Mouse (Mus musculus) olfactory bulb, adult 2 months (tissue): ENCODE measurements around the gene Magoh. TPM values are rescaled to one million over a fixed set of nuclear protein-coding genes. Genes with fewer than 3 reads are reported as not detected.

Experiments used
- H3K27ac ChIP-seq: fragments of 200-500 bp; 2 replicates; pipeline ENCODE4 v1.5.1; 2012; ENCODE audit warnings: low read depth, low read length; ENCODE audit not compliant: insufficient read depth
- H3K4me1 ChIP-seq: fragments of 200-500 bp; 2 replicates; pipeline ENCODE4 v1.6.1; 2012; ENCODE audit warnings: low read length; ENCODE audit not compliant: control insufficient read depth, insufficient read depth
- H3K4me3 ChIP-seq: fragments of 200-500 bp; 2 replicates; pipeline ENCODE4 v1.5.1; 2012; ENCODE audit warnings: mild to moderate bottlenecking, low read depth, low read length, moderate library complexity; ENCODE audit not compliant: insufficient read depth
- CTCF ChIP-seq: fragments of 200-500 bp; IDR thresholded peaks from 2 replicates; pipeline ENCODE4 v1.5.1; 2012; ENCODE audit warnings: low read depth, mild to moderate bottlenecking, low read length, moderate library complexity; ENCODE audit not compliant: insufficient read depth
- POLR2A ChIP-seq: fragments of 200-500 bp; IDR thresholded peaks from 2 replicates; pipeline ENCODE4 v1.6.1; 2012; ENCODE audit warnings: mild to moderate bottlenecking, low read depth, low read length, moderate library complexity; ENCODE audit not compliant: insufficient read depth
- WGBS: fragments of 180-500 bp; shearing (Covaris S2); methylation state at CpG from one replicate; pipeline ENCODE4 v1.1.7; 2018; 5-methylcytosine and 5-hydroxymethylcytosine counted together
- polyA plus RNA-seq: library from polyadenylated mRNA; stranded (reverse); fragments of >200 nt; gene quantifications from 2 replicates; pipeline ENCODE4 v1.2.4, GENCODE M21; 2012; ENCODE audit warnings: low replicate concordance; ENCODE audit not compliant: missing spikeins, insufficient read depth, insufficient read length

Gene Magoh
- polyA plus RNA-seq, 1 experiment, result not detected

DNA sequence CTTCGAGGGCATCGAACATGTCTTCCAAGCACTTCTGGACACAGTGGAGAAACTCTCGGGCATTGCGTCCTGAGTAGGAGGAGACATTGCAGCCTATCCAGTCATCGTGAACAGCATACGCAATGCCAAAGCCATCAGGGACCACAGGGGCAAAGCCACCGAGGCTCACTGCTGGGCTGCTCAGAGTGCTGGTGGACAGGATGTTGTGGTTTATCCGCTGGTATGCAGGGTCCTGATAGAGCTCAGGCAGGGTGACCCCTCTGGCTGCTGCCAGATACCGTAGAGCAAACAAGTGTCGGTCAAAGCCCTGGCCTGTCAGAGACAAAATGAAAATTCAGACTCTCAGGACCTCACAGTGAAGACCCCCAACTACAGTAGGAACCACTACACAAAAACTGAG, 24.7 kb downstream of the Magoh start:
- WGBS, result 95% methylated on average over 10 of the region's 10 CpGs

DNA sequence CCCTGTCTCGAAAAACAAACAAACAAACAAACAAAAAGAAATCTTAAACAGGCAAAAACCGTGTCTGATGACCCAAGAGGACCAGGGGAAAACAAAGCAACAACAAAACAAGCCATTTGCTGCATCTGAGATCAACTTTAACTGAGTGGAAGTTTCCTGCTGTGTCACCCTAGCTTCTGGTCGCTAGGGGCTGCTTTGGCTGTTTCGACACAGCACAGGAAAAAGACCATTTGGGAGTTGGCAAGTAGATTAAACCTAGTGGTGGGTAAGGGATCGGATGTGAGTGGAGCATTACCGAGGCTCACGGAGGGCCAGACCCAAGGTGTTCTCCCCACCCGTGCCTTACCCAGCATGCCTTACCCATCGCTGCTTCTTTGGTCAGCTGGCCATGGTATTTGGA, 27.0 kb downstream of the Magoh start:
- Histone ChIP-seq H3K4me3 (no peak overlapping the region), H3K4me1 (no peaks in the 10 kb centered on the region), H3K27ac (no peak overlapping the region)
- TF ChIP-seq CTCF (no peak), POLR2A (no peak)
- WGBS, result 91% methylated on average over 9 of the region's 9 CpGs

More for the DNA sequence above, 24.7 kb downstream of the Magoh start:
- H3K4me3 ChIP-seq, result no peak overlapping the region
- TF ChIP-seq POLR2A, result no peak
- no peak for TF ChIP-seq CTCF
- H3K27ac ChIP-seq, result no peak overlapping the region
- H3K4me1 ChIP-seq, result no peaks in the 10 kb centered on the region

DNA sequence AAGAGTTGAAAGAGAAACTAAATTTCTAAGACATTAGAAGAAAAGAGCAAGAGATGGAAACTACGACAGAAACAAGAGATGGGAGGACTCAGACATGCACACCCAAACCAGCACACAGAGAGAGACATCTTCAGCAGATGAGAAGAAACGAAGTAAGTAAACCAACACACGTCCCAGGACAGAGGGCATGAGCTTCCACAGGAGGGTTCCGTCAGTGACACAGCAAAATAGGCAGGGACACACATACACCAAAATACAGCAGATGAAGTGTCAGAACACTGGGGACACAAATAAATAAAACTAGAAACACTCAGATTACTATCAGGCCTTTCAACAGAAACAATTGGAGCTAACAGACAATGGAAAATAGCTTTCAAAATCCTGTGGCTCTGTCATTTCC, 30.5 kb downstream of the Magoh start:
- H3K27ac ChIP-seq, result no peak overlapping the region
- WGBS, result 93% methylated on average over 4 of the region's 4 CpGs
- H3K4me1 ChIP-seq, result no peaks in the 10 kb centered on the region
- H3K4me3 ChIP-seq, result no peak overlapping the region
- no peak for TF ChIP-seq CTCF
- no peak for TF ChIP-seq POLR2A

DNA sequence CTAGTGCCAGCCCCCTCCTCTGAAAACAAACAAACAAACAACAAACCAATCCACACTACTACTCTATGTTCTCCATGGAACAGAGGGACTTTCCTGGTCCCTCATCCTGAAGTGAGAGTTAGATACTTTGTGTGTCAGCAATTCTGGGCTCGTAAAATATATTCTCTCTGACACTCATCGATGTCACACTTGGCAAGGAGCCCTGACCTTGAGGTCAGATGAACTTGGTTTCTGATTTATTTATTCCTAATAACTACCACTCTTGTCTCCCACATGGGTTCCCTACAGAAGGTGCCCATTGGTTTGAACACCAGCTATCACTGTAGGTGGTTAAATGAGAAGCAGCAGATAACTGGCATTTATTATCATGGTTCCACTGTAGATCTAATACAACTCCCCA, 40.8 kb downstream of the Magoh start:
- TF ChIP-seq CTCF (no peak), POLR2A (no peak)
- H3K4me1 ChIP-seq, result peaks cover 7% of the 10 kb centered on the region; the same call in 1 of the 2 replicates
- no peak overlapping the region for H3K4me3 ChIP-seq
- no peak overlapping the region for H3K27ac ChIP-seq
- WGBS, result 92% methylated on average over 2 of the region's 2 CpGs

DNA sequence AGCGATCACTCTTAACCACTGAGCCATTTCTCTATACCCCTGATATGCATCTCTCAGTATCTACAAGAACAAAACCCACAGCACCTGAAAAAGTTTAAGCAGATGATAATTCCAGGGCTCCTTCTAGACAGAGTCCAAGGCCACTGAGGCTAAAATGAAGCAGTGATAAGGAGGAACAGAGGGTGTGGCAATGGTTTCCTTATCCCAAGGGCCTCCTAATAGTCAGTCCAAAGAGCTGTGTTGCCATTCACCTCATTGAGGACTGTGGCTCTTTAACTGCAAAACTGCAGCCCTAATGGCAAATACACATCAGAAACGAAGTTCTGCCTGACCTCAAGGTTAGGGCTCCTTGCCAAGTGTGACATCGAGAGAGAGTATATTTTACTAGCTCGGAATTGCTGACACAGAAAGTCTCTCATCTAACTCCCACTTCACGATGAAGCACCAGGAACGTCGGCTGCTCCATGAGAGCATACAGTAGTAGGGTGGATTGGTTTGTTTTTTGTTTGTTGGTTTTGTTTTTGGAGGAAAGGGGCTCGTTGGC, 41.7 kb downstream of the Magoh start:
- WGBS, result 72% methylated on average over 8 of the region's 8 CpGs
- Histone ChIP-seq H3K4me1 (peaks cover 7% of the 10 kb centered on the region; the same call in 1 of the 2 replicates), H3K4me3 (no peak overlapping the region), H3K27ac (no peak overlapping the region)
- TF ChIP-seq POLR2A (no peak), CTCF (no peak)

DNA sequence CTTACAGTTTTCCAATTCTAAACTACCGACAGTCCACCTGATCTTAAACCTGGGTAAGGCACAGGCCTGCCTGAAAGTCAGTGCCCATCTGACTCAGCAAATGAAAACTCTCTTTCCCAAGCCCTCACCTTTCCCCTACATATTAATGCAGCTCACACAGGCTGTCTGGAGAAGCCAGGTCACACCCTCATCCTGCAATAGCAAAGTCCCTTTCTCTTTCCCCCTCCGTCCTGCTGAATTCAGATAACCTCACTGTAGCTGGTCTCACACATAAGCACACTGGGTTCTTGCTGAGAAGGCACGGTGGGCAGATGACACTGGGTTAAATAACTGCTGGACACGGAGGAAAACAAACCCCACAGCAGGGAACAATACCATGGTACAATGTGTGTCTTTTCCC, 42.4 kb downstream of the Magoh start:
- Histone ChIP-seq H3K4me3 (no peak overlapping the region), H3K4me1 (peaks cover 7% of the 10 kb centered on the region; the same call in 1 of the 2 replicates), H3K27ac (no peak overlapping the region)
- TF ChIP-seq POLR2A, result no peak
- no peak for TF ChIP-seq CTCF
- WGBS, result 64% methylated on average over 4 of the region's 4 CpGs

DNA sequence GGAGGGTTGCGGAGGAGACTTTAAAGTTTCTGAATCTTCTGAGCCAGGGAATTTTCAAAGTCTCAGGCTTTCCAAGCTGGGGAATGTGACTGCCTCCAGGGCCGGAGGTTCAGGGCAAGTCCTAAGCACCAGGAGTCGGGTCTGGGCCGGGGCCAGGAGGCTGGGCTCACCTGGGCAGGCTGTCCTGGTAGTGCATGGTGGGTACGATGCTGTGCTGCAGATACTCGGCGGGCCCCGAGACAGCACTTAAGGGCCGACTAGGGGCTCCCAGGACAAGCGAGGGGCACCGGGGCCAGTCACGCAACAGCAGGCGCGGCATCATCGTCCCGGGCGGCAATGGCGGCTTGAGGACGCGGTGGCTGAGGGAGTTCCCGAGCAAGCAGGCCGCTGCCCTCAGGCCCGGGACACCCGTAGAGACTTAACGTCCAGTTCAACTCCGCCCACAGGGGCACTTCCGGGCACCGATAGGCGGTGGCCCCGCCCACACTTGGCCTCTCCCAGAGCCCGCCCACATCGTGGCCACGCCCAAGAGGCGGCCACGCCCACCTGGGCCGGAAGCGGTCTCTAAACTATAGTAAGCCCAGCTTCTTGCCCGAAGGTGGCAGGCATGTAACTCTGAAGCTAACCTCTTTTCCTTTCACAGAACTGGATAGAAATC, 43.7 kb downstream of the Magoh start, which contains the start of gene Cpt2:
TSS of gene Cpt2 (minus strand) at position 466 of the 658 bp plus-strand sequence.
- TF ChIP-seq CTCF (no peak), POLR2A (peak; percentile 41; the same call in 1 of the 2 replicates)
- H3K4me3 ChIP-seq, result peak within 1 kb of the TSS; percentile 53
- H3K4me1 ChIP-seq, result peaks cover 7% of the 10 kb centered on the region; the same call in 1 of the 2 replicates
- WGBS, result 5% methylated on average over 38 of the region's 38 CpGs
- H3K27ac ChIP-seq, result no peak within 1 kb of the TSS

DNA sequence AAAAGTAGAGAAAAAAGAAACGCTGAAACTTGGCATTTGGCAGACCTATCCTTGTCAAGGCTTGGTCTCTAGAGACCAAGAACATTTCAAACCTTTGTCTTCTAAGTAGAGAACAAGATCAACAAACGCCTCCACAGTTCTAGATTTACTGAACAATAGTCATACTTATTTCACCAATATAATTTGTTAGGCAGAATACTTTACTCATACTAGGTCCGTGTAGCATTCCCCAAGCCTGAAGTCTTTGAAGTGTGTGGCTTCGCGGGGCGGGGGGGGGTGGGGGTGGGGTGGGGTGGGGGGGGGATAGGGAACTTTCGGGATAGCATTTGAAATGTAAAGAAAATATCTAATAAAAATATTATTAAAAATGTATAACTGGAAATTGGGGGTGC, 44.2 kb downstream of the Magoh start:
- no peak overlapping the region for H3K27ac ChIP-seq
- H3K4me1 ChIP-seq, result peaks cover 7% of the 10 kb centered on the region; the same call in 1 of the 2 replicates
- no peak for TF ChIP-seq CTCF
- 0 out of 2 replicates have a peak overlapping the region, but pooled peaks have one; percentile 53 for H3K4me3 ChIP-seq
- 28% methylated on average over 7 of the region's 7 CpGs for WGBS

DNA sequence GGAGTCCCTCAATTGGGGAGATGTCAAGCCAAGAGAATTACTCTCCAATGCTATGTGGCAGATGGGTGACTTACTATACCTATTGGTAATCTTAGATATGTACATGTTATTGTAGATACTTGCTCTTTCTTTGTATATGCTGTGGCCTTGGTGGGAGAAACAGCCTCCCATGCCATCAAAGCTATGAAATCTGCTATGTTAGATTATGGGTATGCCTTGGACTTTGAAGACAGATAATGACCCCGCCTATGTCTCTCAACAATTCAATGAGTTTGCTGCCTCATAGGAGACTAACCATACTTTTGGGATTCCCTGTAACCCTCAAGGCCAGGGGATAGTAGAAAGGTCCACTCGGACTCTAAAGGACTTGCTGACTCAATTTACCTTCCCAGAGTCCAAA, 48.7 kb downstream of the Magoh start:
- Histone ChIP-seq H3K4me3 (no peak overlapping the region), H3K4me1 (peaks cover 3% of the 10 kb centered on the region; the same call in 1 of the 2 replicates), H3K27ac (no peak overlapping the region)
- no peak for TF ChIP-seq POLR2A
- no peak for TF ChIP-seq CTCF
- WGBS, result 73% methylated on average over 2 of the region's 2 CpGs

DNA sequence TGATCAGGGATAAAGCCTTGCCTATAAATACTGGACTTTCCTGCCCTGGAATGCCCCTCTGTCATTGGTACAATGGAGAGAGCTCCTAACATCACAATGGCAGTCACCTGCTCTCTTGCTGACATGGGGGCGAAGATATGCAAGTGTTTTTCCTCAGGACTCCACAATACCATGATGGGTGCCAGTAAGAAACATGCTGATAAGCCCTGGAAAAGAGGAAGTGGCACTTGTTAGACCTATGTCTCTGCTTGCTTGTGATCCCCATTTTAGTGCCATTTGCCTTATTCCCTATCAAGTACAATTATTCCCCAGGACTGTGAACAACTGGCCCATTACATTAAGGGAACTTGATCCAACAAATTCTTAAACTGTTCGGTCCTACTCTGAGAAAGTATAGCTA, 49.2 kb downstream of the Magoh start:
- Histone ChIP-seq H3K27ac (no peak overlapping the region), H3K4me1 (no peaks in the 10 kb centered on the region), H3K4me3 (no peak overlapping the region)
- TF ChIP-seq POLR2A (no peak), CTCF (no peak)
- WGBS, result 93% methylated on average over 2 of the region's 2 CpGs
